Mouse (Mus musculus): ENCODE data around the gene Zscan22.
"Not testable (repeated sequence)": the region's sequence is repeated elsewhere in the genome, so short reads cannot be mapped to it uniquely, and the experiment has no call there.

Gene Zscan22

GRCm38 (mm10) chr7:12927693-12928589 lies 30.3 kb downstream of the Zscan22 start:
- peak in 1 of 2 experiments; percentile 30 for DNase-seq (ENCODE audit: low spot score in 2 of 2)

GRCm38 (mm10) chr7:12933615-12934140 lies 36.1 kb downstream of the Zscan22 start:
- DNase-seq (ENCODE audit: low spot score in 2 of 2) = no peak

GRCm38 (mm10) chr7:12934808-12935207 lies 37.2 kb downstream of the Zscan22 start:
- DNase-seq (ENCODE audit: low spot score in 2 of 2) = no peak

- not testable (repeated sequence) for DNase-seq (ENCODE audit: low spot score in 2 of 2)
These were observed 39.7 kb downstream of the Zscan22 start for GRCm38 (mm10) chr7:12937254-12937803.

GRCm38 (mm10) chr7:12940599-12940998 lies 43.0 kb downstream of the Zscan22 start:
- no peak for DNase-seq (ENCODE audit: low spot score in 2 of 2)

- DNase-seq (ENCODE audit: low spot score in 2 of 2) = no peak
These were observed 45.9 kb downstream of the Zscan22 start for GRCm38 (mm10) chr7:12943488-12943887.

- DNase-seq (ENCODE audit: low spot score in 2 of 2) = peak; percentile 92 to 96
These were observed 51.6 kb downstream of the Zscan22 start for GRCm38 (mm10) chr7:12949032-12949871.

GRCm38 (mm10) chr7:12949872-12950229 lies 52.2 kb downstream of the Zscan22 start:
- DNase-seq (ENCODE audit: low spot score in 2 of 2) = no peak

GRCm38 (mm10) chr7:12954896-12955295 lies 57.3 kb downstream of the Zscan22 start:
- DNase-seq (ENCODE audit: low spot score in 2 of 2) = no peak

- no peak for DNase-seq (ENCODE audit: low spot score in 2 of 2)
These were observed 59.9 kb downstream of the Zscan22 start for GRCm38 (mm10) chr7:12957511-12957910.

Data from frontal cortex, postnatal 14 days (tissue).